Mouse (Mus musculus) hindbrain, embryonic 14.5 days (tissue): ENCODE results near the gene Grik1. TPM values are rescaled to one million over a fixed set of nuclear protein-coding genes. Genes with fewer than 3 reads are reported as not detected.
A peak's percentile ranks its signal among the peaks of the same experiment; 100 is the strongest.

ENCODE experiments used
- ATAC-seq: fragments of 200-750 bp; cut with Nextera tagmentation; 2 replicates; pipeline ENCODE4 v1.8.0; 2017; ENCODE audit warnings: moderate number of reproducible peaks, mild to moderate bottlenecking, moderate TSS enrichment, moderate library complexity; ENCODE audit not compliant: low FRiP score
- DNase-seq: peaks from one replicate; pipeline ENCODE4 v3.0.0-alpha.2; 2015; ENCODE audit warnings: low spot score
- H3K27ac ChIP-seq: fragments of 300-500 bp; sonication (generic); 2 replicates; pipeline ENCODE4 v1.5.1; 2014; ENCODE audit warnings: mild to moderate bottlenecking, moderate library complexity
- H3K27me3 ChIP-seq: fragments of 300-500 bp; sonication (generic); 2 replicates; pipeline ENCODE4 v1.6.1; 2014; ENCODE audit warnings: mild to moderate bottlenecking, low read length, mixed read lengths; ENCODE audit not compliant: control insufficient read depth, insufficient read depth
- H3K36me3 ChIP-seq: fragments of 300-500 bp; sonication (generic); replicated peaks from 2 replicates; pipeline ENCODE4 v1.6.1; 2014; ENCODE audit not compliant: control insufficient read depth, insufficient read depth
- H3K4me1 ChIP-seq: fragments of 300-500 bp; sonication (generic); replicated peaks from 2 replicates; pipeline ENCODE4 v1.6.1; 2014; ENCODE audit warnings: antibody characterized with exemption, low read length, mixed read lengths; ENCODE audit not compliant: control insufficient read depth, insufficient read depth
- H3K4me2 ChIP-seq: fragments of 300-500 bp; sonication (generic); replicated peaks from 2 replicates; pipeline ENCODE4 v1.6.1; 2014; ENCODE audit warnings: mild to moderate bottlenecking, moderate library complexity
- H3K4me3 ChIP-seq: fragments of 300-500 bp; sonication (generic); replicated peaks from 2 replicates; pipeline ENCODE4 v1.5.1; 2014; ENCODE audit warnings: mild to moderate bottlenecking, low read length
- H3K9ac ChIP-seq: fragments of 300-500 bp; sonication (generic); 2 replicates; pipeline ENCODE4 v1.6.1; 2014
- H3K9me3 ChIP-seq: fragments of 300-500 bp; sonication (generic); 2 replicates; pipeline ENCODE4 v1.6.1; 2016; ENCODE audit warnings: low read length; ENCODE audit not compliant: control insufficient read depth
- WGBS: fragments of 180-500 bp; shearing (Covaris S2); extraction: QIAGEN DNeasy Blood & Tissue Kit; methylation state at CpG from one replicate; pipeline ENCODE4 v1.1.7; 2014; 5-methylcytosine and 5-hydroxymethylcytosine counted together
- polyA plus RNA-seq: library from polyadenylated mRNA; unstranded; fragments of >200 nt; fragmentation: Nextera tagmentation; extraction: Ambion mirVana; gene quantifications from 2 replicates; pipeline ENCODE4 v1.2.1, GENCODE M21; 2014

The Grik1 gene
- polyA plus RNA-seq, 1 experiment from 2014 or later, result 32.3 TPM

DNA sequence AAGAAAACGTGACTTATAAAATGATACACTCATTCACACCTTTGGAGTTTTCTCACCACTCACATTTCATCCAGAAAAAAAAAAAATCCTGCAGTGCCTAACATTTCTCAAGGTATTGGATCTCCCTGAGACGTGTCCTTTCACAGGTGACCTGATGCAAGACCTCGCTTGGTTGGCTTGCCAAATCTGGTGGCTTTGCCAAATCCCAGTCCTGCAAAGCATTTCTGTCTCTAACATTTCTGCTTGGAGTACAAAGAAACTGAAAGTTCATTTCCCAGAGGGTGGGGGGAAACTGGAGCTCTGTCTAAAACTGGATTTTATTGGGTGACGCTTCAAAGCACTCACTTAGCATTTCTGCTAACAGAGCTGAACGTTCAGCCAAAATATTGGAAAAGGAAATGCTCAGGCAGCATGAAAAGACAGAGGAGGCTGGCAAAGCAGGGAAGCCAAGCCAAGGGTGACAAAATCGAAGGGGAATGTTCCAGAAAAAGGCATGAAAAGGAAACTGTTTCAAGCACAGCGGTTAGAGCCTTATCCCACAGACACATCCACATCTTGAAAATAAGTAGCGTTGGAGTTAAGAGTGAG, 177.4 kb downstream of the Grik1 start:
- Histone ChIP-seq H3K4me1 (0 out of 2 replicates have a peak, but pooled peaks cover 3% of the 10 kb centered on the region), H3K9me3 (no peaks in the 10 kb centered on the region), H3K4me3 (no peak overlapping the region), H3K27ac (no peak overlapping the region), H3K9ac (no peak overlapping the region), H3K4me2 (no peak overlapping the region), H3K36me3 (no peaks in the 10 kb centered on the region), H3K27me3 (no peaks in the 10 kb centered on the region)
- 74% methylated on average over 8 of the region's 8 CpGs for WGBS
- no peak for DNase-seq
- ATAC-seq, result no peak

GRCm38 (mm10) chr16:88111459-88111858, 178.6 kb downstream of the Grik1 start:
- 53% methylated on average over 3 of the region's 3 CpGs for WGBS
- H3K9ac ChIP-seq, result no peak overlapping the region
- H3K4me2 ChIP-seq, result no peak overlapping the region
- no peak overlapping the region for H3K4me3 ChIP-seq
- no peaks in the 10 kb centered on the region for H3K9me3 ChIP-seq
- H3K36me3 ChIP-seq, result no peaks in the 10 kb centered on the region
- H3K27ac ChIP-seq, result no peak overlapping the region
- DNase-seq (no peak), ATAC-seq (no peak)
- H3K27me3 ChIP-seq, result no peaks in the 10 kb centered on the region
- H3K4me1 ChIP-seq, result 0 out of 2 replicates have a peak, but pooled peaks cover 3% of the 10 kb centered on the region

DNA sequence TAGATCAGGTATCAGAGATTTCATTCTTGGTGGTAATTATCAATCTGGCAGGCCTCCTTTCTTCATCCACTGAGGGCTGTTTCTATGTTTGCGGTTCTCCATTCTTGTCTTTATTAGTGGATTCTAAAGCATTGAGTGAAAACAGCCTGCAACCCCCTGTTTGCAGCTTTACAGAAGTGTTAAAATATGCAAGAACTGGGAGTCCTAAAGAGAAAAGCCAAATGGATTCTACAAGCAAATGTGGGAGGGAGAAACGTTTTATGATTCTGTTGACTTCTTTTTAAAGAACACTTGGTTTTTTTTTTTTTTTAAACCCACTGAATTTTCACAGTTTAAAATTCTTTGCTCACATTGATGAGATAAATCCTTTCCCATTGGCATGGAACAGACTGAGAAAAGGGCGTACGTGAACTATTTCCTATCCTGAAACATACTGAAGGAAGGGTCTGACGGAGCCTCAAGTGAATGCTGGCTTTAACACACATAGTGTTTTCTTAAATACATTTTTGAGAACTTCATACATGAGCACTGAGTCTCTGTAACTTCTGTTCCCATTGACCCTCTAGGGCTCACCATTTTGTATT, 195.8 kb downstream of the Grik1 start:
- no peak for ATAC-seq
- Histone ChIP-seq H3K9ac (no peak overlapping the region), H3K4me2 (no peak overlapping the region), H3K27ac (no peak overlapping the region), H3K4me3 (no peak overlapping the region), H3K9me3 (no peaks in the 10 kb centered on the region), H3K27me3 (no peaks in the 10 kb centered on the region), H3K36me3 (no peaks in the 10 kb centered on the region), H3K4me1 (no peaks in the 10 kb centered on the region)
- 76% methylated on average over 5 of the region's 5 CpGs for WGBS
- no peak for DNase-seq

DNA sequence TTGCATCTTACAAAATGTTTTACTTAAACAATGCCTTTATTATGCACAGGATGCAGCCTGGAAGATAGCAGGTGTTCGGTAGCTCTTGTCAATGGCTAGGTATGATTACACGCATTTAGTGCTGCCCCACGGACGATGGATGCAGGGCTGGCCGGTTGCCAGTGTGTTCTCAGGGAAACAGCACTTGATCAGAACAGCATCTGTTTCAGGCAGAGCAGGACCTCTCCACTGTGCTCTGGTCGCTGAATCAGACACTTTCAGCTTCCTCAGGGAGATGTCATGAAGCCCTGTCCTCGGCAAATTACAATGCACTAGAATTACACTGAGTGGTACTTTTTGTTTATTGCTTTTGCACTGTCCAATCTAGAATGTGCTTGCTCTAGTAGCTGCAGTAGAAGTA, 202.8 kb downstream of the Grik1 start:
- Histone ChIP-seq H3K9me3 (no peaks in the 10 kb centered on the region), H3K4me1 (0 out of 2 replicates have a peak, but pooled peaks cover 6% of the 10 kb centered on the region), H3K27ac (no peak overlapping the region), H3K27me3 (no peaks in the 10 kb centered on the region), H3K4me3 (no peak overlapping the region), H3K4me2 (no peak overlapping the region), H3K36me3 (no peaks in the 10 kb centered on the region), H3K9ac (no peak overlapping the region)
- WGBS, result 41% methylated on average over 7 of the region's 7 CpGs
- ATAC-seq (peak; percentile 60; the same call in 1 of the 2 replicates), DNase-seq (no peak)

DNA sequence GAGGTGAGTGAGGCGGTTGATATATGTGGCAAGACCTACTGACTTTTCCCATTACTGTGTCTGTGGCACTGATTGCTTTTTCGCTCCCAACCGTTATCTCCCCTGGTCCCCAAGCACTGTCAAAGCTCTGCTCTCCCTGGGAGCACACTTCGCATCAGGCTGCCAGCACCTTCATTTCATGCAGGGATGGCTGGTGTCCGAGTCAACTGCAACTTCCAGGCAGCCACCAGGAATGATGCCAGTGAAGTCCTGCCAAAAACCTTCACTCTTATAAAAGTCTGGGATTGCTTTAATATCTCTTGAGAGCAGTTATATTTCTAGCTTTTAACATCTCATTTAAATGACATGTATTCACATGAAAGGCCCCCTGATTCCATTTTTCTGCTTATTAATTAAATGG, 215.3 kb downstream of the Grik1 start:
- Histone ChIP-seq H3K27ac (no peak overlapping the region), H3K9me3 (no peaks in the 10 kb centered on the region), H3K36me3 (no peaks in the 10 kb centered on the region), H3K4me1 (no peaks in the 10 kb centered on the region), H3K9ac (no peak overlapping the region), H3K4me2 (no peak overlapping the region), H3K27me3 (no peaks in the 10 kb centered on the region), H3K4me3 (no peak overlapping the region)
- 77% methylated on average over 5 of the region's 5 CpGs for WGBS
- ATAC-seq (no peak), DNase-seq (no peak)

GRCm38 (mm10) chr16:88060936-88061335, 229.1 kb downstream of the Grik1 start:
- Histone ChIP-seq H3K27ac (no peak overlapping the region), H3K9me3 (no peaks in the 10 kb centered on the region), H3K36me3 (no peaks in the 10 kb centered on the region), H3K4me2 (no peak overlapping the region), H3K4me3 (no peak overlapping the region), H3K4me1 (no peaks in the 10 kb centered on the region), H3K27me3 (no peaks in the 10 kb centered on the region), H3K9ac (no peak overlapping the region)
- 85% methylated on average over 3 of the region's 3 CpGs for WGBS
- DNase-seq (no peak), ATAC-seq (no peak)

DNA sequence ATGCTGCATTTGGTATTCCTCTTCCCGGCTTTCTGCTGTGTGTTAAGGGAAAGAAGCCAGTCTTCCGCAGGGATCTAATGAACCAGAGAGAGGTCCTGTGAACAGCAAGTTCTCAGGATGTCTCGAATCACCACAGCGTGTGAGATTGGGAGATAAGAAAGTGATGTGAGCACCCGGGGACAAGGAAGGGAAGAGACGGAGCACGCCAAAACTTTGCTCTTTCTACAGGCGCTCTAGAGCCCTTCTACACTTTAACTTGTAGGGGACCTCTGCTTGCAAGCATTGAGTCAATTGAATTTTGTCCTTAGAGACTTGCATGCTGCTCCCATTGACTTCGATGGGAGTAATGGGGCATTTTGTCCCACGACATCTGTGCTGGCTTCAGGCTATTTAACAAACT, 241.9 kb downstream of the Grik1 start:
- Histone ChIP-seq H3K36me3 (no peaks in the 10 kb centered on the region), H3K4me1 (no peaks in the 10 kb centered on the region), H3K4me2 (no peak overlapping the region), H3K27me3 (no peaks in the 10 kb centered on the region), H3K9me3 (no peaks in the 10 kb centered on the region), H3K27ac (no peak overlapping the region), H3K9ac (no peak overlapping the region), H3K4me3 (no peak overlapping the region)
- WGBS, result 91% methylated on average over 10 of the region's 10 CpGs
- ATAC-seq, result no peak
- no peak for DNase-seq

DNA sequence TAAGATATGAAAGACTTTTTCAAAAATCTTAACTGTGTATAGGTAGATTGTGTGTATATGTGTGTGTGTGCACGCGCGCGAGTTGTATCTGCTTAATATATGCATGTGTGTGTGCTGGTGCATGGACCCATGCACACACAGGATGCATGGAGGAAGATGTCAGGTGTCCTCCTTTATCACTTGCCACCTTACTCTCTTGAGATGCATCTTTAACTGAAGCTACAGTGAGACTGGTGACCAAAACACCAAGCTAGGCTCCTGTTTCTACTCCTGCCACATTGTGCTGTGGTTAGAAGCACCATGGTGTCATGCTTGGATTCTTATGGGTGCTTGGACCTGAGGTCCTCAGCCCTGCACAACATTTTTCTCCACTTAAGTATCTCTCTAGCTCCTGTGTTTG, 245.7 kb downstream of the Grik1 start:
- Histone ChIP-seq H3K27ac (no peak overlapping the region), H3K36me3 (no peaks in the 10 kb centered on the region), H3K9ac (no peak overlapping the region), H3K9me3 (no peaks in the 10 kb centered on the region), H3K4me2 (no peak overlapping the region), H3K4me1 (no peaks in the 10 kb centered on the region), H3K4me3 (no peak overlapping the region), H3K27me3 (no peaks in the 10 kb centered on the region)
- WGBS, result 99% methylated on average over 4 of the region's 4 CpGs
- ATAC-seq, result no peak
- DNase-seq, result no peak

- Histone ChIP-seq H3K27me3 (no peaks in the 10 kb centered on the region), H3K9ac (no peak overlapping the region), H3K36me3 (no peaks in the 10 kb centered on the region), H3K4me1 (no peaks in the 10 kb centered on the region), H3K4me2 (no peak overlapping the region), H3K4me3 (no peak overlapping the region), H3K9me3 (no peaks in the 10 kb centered on the region), H3K27ac (no peak overlapping the region)
- 78% methylated on average over 6 of the region's 6 CpGs for WGBS
- DNase-seq, result no peak
- ATAC-seq, result no peak
Measured at GRCm38 (mm10) chr16:88042458-88042857, 247.6 kb downstream of the Grik1 start.
